Mouse (Mus musculus): ENCODE data around the gene Ppp3ca. TPM values are rescaled to one million over a fixed set of nuclear protein-coding genes. Genes with fewer than 3 reads are reported as not detected.

Gene Ppp3ca
- polyA plus RNA-seq, 1 experiment: 97.9 TPM

- Histone ChIP-seq H3K4me1 (ENCODE audit: control insufficient read depth, insufficient read depth, low read length) (peaks cover 21% of the 10 kb centered on the region), H3K4me3 (ENCODE audit: insufficient read depth, low read length) (peak overlapping the region; percentile 86), H3K27ac (ENCODE audit: insufficient read depth, low read depth, low read length) (peak overlapping the region; percentile 79)
- TF ChIP-seq POLR2A (IDR thresholded peaks at IDR 0.05; ENCODE audit: borderline replicate concordance, low read depth, low read length) (no peak), CTCF (IDR thresholded peaks at IDR 0.05; ENCODE audit: low read depth, low read length) (no peak)
Measured at GRCm38 (mm10) chr3:136670360-136671131, 622 bp downstream of the Ppp3ca start.

- Histone ChIP-seq H3K4me3 (ENCODE audit: insufficient read depth, low read length) (peak overlapping the region; percentile 86), H3K4me1 (ENCODE audit: control insufficient read depth, insufficient read depth, low read length) (peaks cover 25% of the 10 kb centered on the region), H3K27ac (ENCODE audit: insufficient read depth, low read depth, low read length) (peak overlapping the region; percentile 79)
- TF ChIP-seq POLR2A (IDR thresholded peaks at IDR 0.05; ENCODE audit: borderline replicate concordance, low read depth, low read length): no peak
- TF ChIP-seq CTCF (IDR thresholded peaks at IDR 0.05; ENCODE audit: low read depth, low read length): no peak
Measured at GRCm38 (mm10) chr3:136671161-136671939, 1.4 kb downstream of the Ppp3ca start.

GRCm38 (mm10) chr3:136671940-136672278 is 2.0 kb downstream of the Ppp3ca start:
- Histone ChIP-seq H3K27ac (ENCODE audit: insufficient read depth, low read depth, low read length) (peak overlapping the region; percentile 41), H3K4me1 (ENCODE audit: control insufficient read depth, insufficient read depth, low read length) (peaks cover 28% of the 10 kb centered on the region)
- TF ChIP-seq POLR2A (IDR thresholded peaks at IDR 0.05; ENCODE audit: borderline replicate concordance, low read depth, low read length) (no peak), CTCF (IDR thresholded peaks at IDR 0.05; ENCODE audit: low read depth, low read length) (no peak)

GRCm38 (mm10) chr3:136672870-136673269 is 2.9 kb downstream of the Ppp3ca start:
- Histone ChIP-seq H3K4me3 (ENCODE audit: insufficient read depth, low read length) (no peak overlapping the region), H3K4me1 (ENCODE audit: control insufficient read depth, insufficient read depth, low read length) (peaks cover 30% of the 10 kb centered on the region), H3K27ac (ENCODE audit: insufficient read depth, low read depth, low read length) (no peak overlapping the region)
- TF ChIP-seq POLR2A (IDR thresholded peaks at IDR 0.05; ENCODE audit: borderline replicate concordance, low read depth, low read length): no peak
- TF ChIP-seq CTCF (IDR thresholded peaks at IDR 0.05; ENCODE audit: low read depth, low read length): no peak

More at GRCm38 (mm10) chr3:136671940-136672278, 2.0 kb downstream of the Ppp3ca start:
- H3K4me3 ChIP-seq (ENCODE audit: insufficient read depth, low read length): peak overlapping the region; percentile 86

GRCm38 (mm10) chr3:136673363-136673762 is 3.4 kb downstream of the Ppp3ca start:
- H3K27ac ChIP-seq (ENCODE audit: insufficient read depth, low read depth, low read length): no peak overlapping the region
- no peak overlapping the region for H3K4me3 ChIP-seq (ENCODE audit: insufficient read depth, low read length)
- TF ChIP-seq CTCF (IDR thresholded peaks at IDR 0.05; ENCODE audit: low read depth, low read length) (no peak), POLR2A (IDR thresholded peaks at IDR 0.05; ENCODE audit: borderline replicate concordance, low read depth, low read length) (no peak)
- peaks cover 30% of the 10 kb centered on the region for H3K4me1 ChIP-seq (ENCODE audit: control insufficient read depth, insufficient read depth, low read length)

GRCm38 (mm10) chr3:136674486-136674885 is 4.6 kb downstream of the Ppp3ca start:
- TF ChIP-seq CTCF (IDR thresholded peaks at IDR 0.05; ENCODE audit: low read depth, low read length) (no peak), POLR2A (IDR thresholded peaks at IDR 0.05; ENCODE audit: borderline replicate concordance, low read depth, low read length) (no peak)
- H3K27ac ChIP-seq (ENCODE audit: insufficient read depth, low read depth, low read length): no peak overlapping the region
- no peak overlapping the region for H3K4me3 ChIP-seq (ENCODE audit: insufficient read depth, low read length)
- peaks cover 30% of the 10 kb centered on the region for H3K4me1 ChIP-seq (ENCODE audit: control insufficient read depth, insufficient read depth, low read length)

- no peak overlapping the region for H3K27ac ChIP-seq (ENCODE audit: insufficient read depth, low read depth, low read length)
- H3K4me1 ChIP-seq (ENCODE audit: control insufficient read depth, insufficient read depth, low read length): peaks cover 38% of the 10 kb centered on the region
- H3K4me3 ChIP-seq (ENCODE audit: insufficient read depth, low read length): no peak overlapping the region
- TF ChIP-seq CTCF (IDR thresholded peaks at IDR 0.05; ENCODE audit: low read depth, low read length): no peak
- no peak for TF ChIP-seq POLR2A (IDR thresholded peaks at IDR 0.05; ENCODE audit: borderline replicate concordance, low read depth, low read length)
Measured at GRCm38 (mm10) chr3:136676991-136677390, 7.1 kb downstream of the Ppp3ca start.

GRCm38 (mm10) chr3:136678386-136678785 is 8.5 kb downstream of the Ppp3ca start:
- Histone ChIP-seq H3K4me3 (ENCODE audit: insufficient read depth, low read length) (no peak overlapping the region), H3K27ac (ENCODE audit: insufficient read depth, low read depth, low read length) (no peak overlapping the region), H3K4me1 (ENCODE audit: control insufficient read depth, insufficient read depth, low read length) (peaks cover 42% of the 10 kb centered on the region)
- TF ChIP-seq POLR2A (IDR thresholded peaks at IDR 0.05; ENCODE audit: borderline replicate concordance, low read depth, low read length) (no peak), CTCF (IDR thresholded peaks at IDR 0.05; ENCODE audit: low read depth, low read length) (no peak)

- no peak overlapping the region for H3K4me3 ChIP-seq (ENCODE audit: insufficient read depth, low read length)
- H3K4me1 ChIP-seq (ENCODE audit: control insufficient read depth, insufficient read depth, low read length): peaks cover 45% of the 10 kb centered on the region
- TF ChIP-seq POLR2A (IDR thresholded peaks at IDR 0.05; ENCODE audit: borderline replicate concordance, low read depth, low read length): no peak
- no peak overlapping the region for H3K27ac ChIP-seq (ENCODE audit: insufficient read depth, low read depth, low read length)
Measured at GRCm38 (mm10) chr3:136679903-136680491, 10.1 kb downstream of the Ppp3ca start.

- TF ChIP-seq POLR2A (IDR thresholded peaks at IDR 0.05; ENCODE audit: borderline replicate concordance, low read depth, low read length): no peak
- no peak for TF ChIP-seq CTCF (IDR thresholded peaks at IDR 0.05; ENCODE audit: low read depth, low read length)
- H3K4me3 ChIP-seq (ENCODE audit: insufficient read depth, low read length): no peak overlapping the region
- H3K27ac ChIP-seq (ENCODE audit: insufficient read depth, low read depth, low read length): no peak overlapping the region
- peaks cover 38% of the 10 kb centered on the region for H3K4me1 ChIP-seq (ENCODE audit: control insufficient read depth, insufficient read depth, low read length)
Measured at GRCm38 (mm10) chr3:136682242-136682641, 12.3 kb downstream of the Ppp3ca start.

Measured in bone marrow macrophage, adult 2 months (primary cell).